Mouse (Mus musculus) cerebellum, adult 2 months (tissue): ENCODE data around the gene Plxna1.

ENCODE experiments used
- CTCF ChIP-seq: fragments of 200-500 bp; IDR thresholded peaks from 2 replicates; pipeline ENCODE4 v1.5.1; 2011; ENCODE audit warnings: low read depth, mild to moderate bottlenecking, control low read depth, low read length, moderate library complexity, borderline replicate concordance; ENCODE audit not compliant: insufficient read depth
- POLR2A ChIP-seq: fragments of 200-500 bp; IDR thresholded peaks from 2 replicates; pipeline ENCODE4 v1.6.1; 2011; ENCODE audit warnings: low read length, control low read depth, borderline replicate concordance; ENCODE audit not compliant: insufficient read depth

- no peak for TF ChIP-seq POLR2A
- TF ChIP-seq CTCF = no peak
Observed at GRCm38 (mm10) chr6:89315263-89315662, 47.2 kb downstream of the Plxna1 start.
